Mouse (Mus musculus) layer of hippocampus, adult 8-10 months (tissue): ENCODE measurements around the gene Btbd35f28. TPM values are rescaled to one million over a fixed set of nuclear protein-coding genes. Genes with fewer than 3 reads are reported as not detected.
"Not testable (repeated sequence)": the region's sequence is repeated elsewhere in the genome, so short reads cannot be mapped to it uniquely, and the experiment has no call there.

Experiments used
- DNase-seq, 2 experiments: peaks; one replicate each; pipeline ENCODE4 v3.0.0; 2022; ENCODE audit warnings: low spot score in 2 of 2
- total RNA-seq, 4 experiments: library from RNA; stranded (reverse); gene quantifications; 2 replicates each; pipeline ENCODE4 v1.2.4; 2022

The Btbd35f28 gene
- not detected for total RNA-seq

GRCm38 (mm10) chrX:4196276-4196675 is at the start of gene Btbd35f28:
Gene Btbd35f28, plus strand, starts transcription at chrX:4196576.
- not testable (repeated sequence) for DNase-seq

Other genes with a start within 250 kb of the Btbd35f28 start
- not detected for gene Btbd35f16, start 239.6 kb upstream of the Btbd35f28 start, total RNA-seq
- gene Btbd35f3, start 158.9 kb upstream of the Btbd35f28 start, total RNA-seq = not detected
- not detected for gene Btbd35f20, start 94.7 kb downstream of the Btbd35f28 start, total RNA-seq
- not detected for gene Btbd35f17, start 174.1 kb downstream of the Btbd35f28 start, total RNA-seq